Mouse (Mus musculus): ENCODE measurements at regions not wholly inside any gene's neighbourhood (a gene's known extent, or its start where the extent isn't known, plus 50 kb on each side); places are given as distances from the start of the nearest gene placed in this dataset. TPM values are rescaled to one million over a fixed set of nuclear protein-coding genes. Genes with fewer than 3 reads are reported as not detected.

DNA sequence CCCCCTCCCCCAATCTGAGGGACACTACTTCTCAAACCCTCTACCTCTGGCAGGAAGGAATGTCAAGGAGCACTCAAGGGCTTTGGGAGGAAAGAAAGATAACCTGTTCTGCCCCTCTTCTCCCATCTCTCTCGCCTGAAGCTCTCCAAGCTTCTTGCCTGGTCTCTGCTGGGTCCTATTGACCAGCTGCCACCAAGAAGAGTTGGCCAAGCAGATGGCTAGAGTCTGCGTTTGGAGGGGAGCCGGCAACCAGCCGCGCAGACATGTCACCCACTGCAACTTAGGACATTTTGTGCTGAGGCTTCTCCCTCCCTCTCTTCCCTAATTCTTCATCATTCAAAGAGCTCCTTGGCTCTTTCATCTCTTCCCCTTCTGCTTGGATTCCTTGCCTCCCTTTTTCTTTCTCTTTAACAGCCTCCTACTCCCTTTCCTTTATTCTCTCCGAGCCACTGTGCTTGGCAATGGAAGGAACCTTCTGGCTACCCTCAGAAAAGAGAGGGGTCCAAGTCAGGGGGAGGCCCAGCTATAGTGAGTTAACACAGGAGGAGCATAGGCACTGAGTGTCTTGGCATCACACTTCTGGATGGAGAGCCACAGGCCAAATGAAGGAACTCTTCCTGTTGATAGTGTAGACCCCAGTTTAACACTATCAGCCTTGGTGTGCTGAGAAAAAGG is 60.1 kb upstream of the Tnp1 start:
- no peak for ATAC-seq (ENCODE audit: insufficient number of reproducible peaks, insufficient read depth, low FRiP score, low TSS enrichment)
- H3K27me3 ChIP-seq, result no peaks in the 10 kb centered on the region
- no peak overlapping the region for H3K4me3 ChIP-seq
- 82% methylated on average over 6 of the region's 6 CpGs for WGBS
- no peaks in the 10 kb centered on the region for H3K36me3 ChIP-seq
- H3K4me1 ChIP-seq, result no peaks in the 10 kb centered on the region
- H3K9ac ChIP-seq, result no peak overlapping the region
- H3K27ac ChIP-seq, result no peak overlapping the region
- no peak overlapping the region for H3K4me2 ChIP-seq (replicated peaks)
- no peaks in the 10 kb centered on the region for H3K9me3 ChIP-seq

DNA sequence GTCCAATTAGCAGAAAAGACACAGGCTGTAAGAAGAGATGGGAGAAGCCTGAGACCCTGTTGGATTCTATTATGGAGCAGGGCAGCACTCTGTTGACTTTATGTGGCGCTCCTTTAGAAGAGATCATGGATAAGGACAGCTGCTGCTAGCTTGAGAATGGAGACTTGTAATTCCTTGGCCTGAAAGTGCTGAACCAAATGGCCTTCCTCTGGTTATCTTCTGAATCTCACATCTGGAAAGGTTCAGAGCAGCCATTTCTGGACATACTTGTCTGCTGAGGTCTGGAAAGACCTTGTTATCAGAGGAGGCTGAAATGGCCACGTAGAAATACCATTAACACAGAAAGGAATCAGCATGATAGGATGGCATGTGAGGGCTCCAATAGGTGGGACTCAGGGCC is 59.5 kb upstream of the Tnp1 start:
- Histone ChIP-seq H3K27ac (no peak overlapping the region), H3K4me2 (replicated peaks) (no peak overlapping the region), H3K4me3 (no peak overlapping the region), H3K9ac (no peak overlapping the region), H3K9me3 (no peaks in the 10 kb centered on the region), H3K4me1 (no peaks in the 10 kb centered on the region), H3K27me3 (no peaks in the 10 kb centered on the region), H3K36me3 (no peaks in the 10 kb centered on the region)
- 64% methylated on average over 2 of the region's 2 CpGs for WGBS
- ATAC-seq (ENCODE audit: insufficient number of reproducible peaks, insufficient read depth, low FRiP score, low TSS enrichment), result no peak

DNA sequence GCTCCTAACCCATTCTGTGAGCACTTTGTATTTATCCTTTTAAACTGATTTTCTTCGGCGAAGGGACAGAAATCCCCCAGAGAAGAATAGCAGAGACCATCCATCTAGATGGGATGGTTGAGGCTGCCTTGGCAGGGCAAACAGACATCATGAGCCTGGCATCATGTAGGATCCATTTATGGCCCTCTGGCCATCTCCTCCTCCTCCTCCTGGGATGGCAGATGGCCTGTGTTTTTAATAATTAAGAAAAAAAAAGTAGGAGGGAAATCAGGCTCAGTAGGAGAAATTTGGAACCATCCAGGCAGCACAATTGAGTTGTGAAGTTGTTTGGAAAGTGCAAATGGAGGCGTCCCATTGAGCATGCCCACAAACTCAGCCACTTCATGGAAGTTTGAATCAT is 58.8 kb upstream of the Tnp1 start:
- Histone ChIP-seq H3K4me1 (no peaks in the 10 kb centered on the region), H3K36me3 (no peaks in the 10 kb centered on the region), H3K9ac (no peak overlapping the region), H3K27me3 (no peaks in the 10 kb centered on the region), H3K9me3 (no peaks in the 10 kb centered on the region), H3K27ac (no peak overlapping the region), H3K4me3 (no peak overlapping the region), H3K4me2 (replicated peaks) (no peak overlapping the region)
- 83% methylated on average over 3 of the region's 3 CpGs for whole genome bisulfite sequencing
- no peak for ATAC-seq (ENCODE audit: insufficient number of reproducible peaks, insufficient read depth, low FRiP score, low TSS enrichment)

DNA sequence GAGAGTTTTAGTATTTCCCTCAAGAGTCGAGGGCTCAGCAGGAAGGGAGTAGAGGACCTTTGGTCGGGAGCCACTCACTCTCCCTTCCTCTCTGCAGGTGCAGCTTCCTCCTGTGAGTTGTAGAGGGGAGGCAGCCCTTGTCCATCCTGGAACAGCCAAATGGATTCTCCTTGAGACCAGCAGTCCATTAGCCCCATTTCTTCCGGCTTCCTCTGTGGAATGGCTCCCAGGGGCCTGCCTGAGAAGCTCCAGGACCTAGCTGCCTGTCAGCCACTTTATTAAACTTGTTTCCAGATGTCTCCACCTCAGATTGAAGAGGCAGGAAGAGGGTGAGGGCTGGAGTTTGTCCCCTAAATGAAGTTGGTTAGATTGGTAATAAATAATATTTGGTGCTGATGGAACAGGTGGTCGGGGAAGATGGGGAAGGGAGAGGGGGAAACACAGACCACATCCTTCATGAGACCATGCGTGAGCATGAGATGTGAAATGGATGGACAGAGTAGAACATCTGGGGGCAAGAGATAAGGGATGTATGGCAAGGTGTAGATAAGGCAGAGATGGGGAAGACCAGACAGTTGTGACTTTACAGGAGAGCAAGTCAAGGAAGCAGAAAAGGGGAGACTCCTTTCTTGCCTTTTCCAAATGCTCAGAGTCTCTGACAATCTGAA is 56.7 kb upstream of the Tnp1 start:
- Histone ChIP-seq H3K9me3 (no peaks in the 10 kb centered on the region), H3K27me3 (no peaks in the 10 kb centered on the region), H3K4me2 (replicated peaks) (no peak overlapping the region), H3K4me3 (no peak overlapping the region), H3K4me1 (no peaks in the 10 kb centered on the region), H3K27ac (no peak overlapping the region), H3K9ac (no peak overlapping the region), H3K36me3 (no peaks in the 10 kb centered on the region)
- WGBS, result 73% methylated on average over 5 of the region's 5 CpGs
- ATAC-seq (ENCODE audit: insufficient number of reproducible peaks, insufficient read depth, low FRiP score, low TSS enrichment), result no peak

DNA sequence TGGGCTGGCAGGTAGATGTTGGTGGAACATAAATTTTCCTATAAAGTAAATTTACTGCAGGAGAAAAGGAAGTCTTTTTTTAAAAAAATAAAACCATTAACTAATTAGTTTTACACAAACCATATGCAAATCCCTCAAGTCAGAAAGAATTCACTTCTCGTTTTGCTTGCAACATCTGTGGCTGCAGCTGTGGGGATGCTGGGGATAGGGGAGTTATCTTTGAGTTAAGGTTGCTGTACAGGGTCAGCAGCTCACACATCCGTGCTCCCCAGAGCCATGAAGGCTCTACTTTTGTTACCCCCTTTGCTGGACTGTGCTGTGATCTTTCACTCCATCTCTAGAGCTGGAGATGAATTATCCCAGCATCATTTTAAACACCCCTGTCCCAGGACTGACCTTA is 54.4 kb upstream of the Tnp1 start:
- H3K36me3 ChIP-seq, result no peaks in the 10 kb centered on the region
- no peak overlapping the region for H3K27ac ChIP-seq
- no peaks in the 10 kb centered on the region for H3K9me3 ChIP-seq
- 28% methylated on average over 2 of the region's 2 CpGs for WGBS
- no peak overlapping the region for H3K4me3 ChIP-seq
- H3K4me1 ChIP-seq, result no peaks in the 10 kb centered on the region
- H3K4me2 ChIP-seq (replicated peaks), result no peak overlapping the region
- H3K9ac ChIP-seq, result no peak overlapping the region
- no peak for ATAC-seq (ENCODE audit: insufficient number of reproducible peaks, insufficient read depth, low FRiP score, low TSS enrichment)
- no peaks in the 10 kb centered on the region for H3K27me3 ChIP-seq

Small RNAs in the stretch of these regions (microRNA-seq; reads per million reads assigned to microRNA genes)
- not detected for gene Mir6351
